Mouse (Mus musculus) megakaryocyte progenitor cell, adult 5-6 weeks (primary cell): ENCODE measurements around the gene Nemp1. TPM values are rescaled to one million over a fixed set of nuclear protein-coding genes. Genes with fewer than 3 reads are reported as not detected.

Source experiments
- ATAC-seq: replicated peaks from 2 replicates; pipeline ENCODE4 v1.8.0; 2016; ENCODE audit warnings: mild to moderate bottlenecking, moderate TSS enrichment, inconsistent platforms; ENCODE audit not compliant: poor library complexity
- total RNA-seq, 2 experiments: library from RNA; stranded (forward) in 1 of 2; stranded (reverse) in 1 of 2; fragments of 157-497, 149-512 nt in 1 of 2; fragments of 200-1000 nt in 1 of 2; gene quantifications; 2 replicates each; pipeline versions ENCODE4 v1.2.3 to v1.2.4; 2015 to 2017

Gene Nemp1
- total RNA-seq, 2 experiments from 2014 or later, result 17.8 to 19.8 TPM

- no peak for ATAC-seq
Observed at GRCm38 (mm10) chr10:127750136-127750777, 83.6 kb downstream of the Nemp1 start.

Other genes with a start within 250 kb of the Nemp1 start
- 0.20 and 0.25 TPM in 2 replicates for gene Stac3, start 165.2 kb upstream of the Nemp1 start, total RNA-seq (2015)
- gene Stac3, start 165.2 kb upstream of the Nemp1 start, total RNA-seq (2017), result 1.1 TPM in 1 of 2 replicates, not detected in the other
- not detected in 2 replicates for gene Ndufa4l2, start 151.9 kb upstream of the Nemp1 start, total RNA-seq (2015)
- gene Ndufa4l2, start 151.9 kb upstream of the Nemp1 start, total RNA-seq (2017), result not detected in 2 replicates
- gene Shmt2, start 144.5 kb upstream of the Nemp1 start, total RNA-seq (2015), result 91.3 and 92.6 TPM in 2 replicates
- gene Shmt2, start 144.5 kb upstream of the Nemp1 start, total RNA-seq (2017), result 95.8 and 100 TPM in 2 replicates
- gene Nxph4, start 132.3 kb upstream of the Nemp1 start, total RNA-seq (2015), result not detected in 2 replicates
- not detected in 2 replicates for gene Nxph4, start 132.3 kb upstream of the Nemp1 start, total RNA-seq (2017)
- gene Lrp1, start 45.8 kb upstream of the Nemp1 start, total RNA-seq (2015), result 9.8 and 10.0 TPM in 2 replicates
- gene Lrp1, start 45.8 kb upstream of the Nemp1 start, total RNA-seq (2017), result 4.5 and 7.3 TPM in 2 replicates
- 27.3 and 29.6 TPM in 2 replicates for gene Stat6, start 23.9 kb upstream of the Nemp1 start, total RNA-seq (2015)
- gene Stat6, start 23.9 kb upstream of the Nemp1 start, total RNA-seq (2017), result 38.9 and 42.7 TPM in 2 replicates
- gene Nab2, start 1.7 kb downstream of the Nemp1 start, total RNA-seq (2015), result 2.4 and 2.6 TPM in 2 replicates
- 3.4 and 5.2 TPM in 2 replicates for gene Nab2, start 1.7 kb downstream of the Nemp1 start, total RNA-seq (2017)
- 0.15 TPM in 1 of 2 replicates, not detected in the other for gene Myo1a, start 38.3 kb downstream of the Nemp1 start, total RNA-seq (2015)
- gene Myo1a, start 38.3 kb downstream of the Nemp1 start, total RNA-seq (2017), result 0.03 and 0.37 TPM in 2 replicates
- 1.2 TPM in 1 of 2 replicates, not detected in the other for gene Tac2, start 57.6 kb downstream of the Nemp1 start, total RNA-seq (2015)
- gene Tac2, start 57.6 kb downstream of the Nemp1 start, total RNA-seq (2017), result not detected in 2 replicates
- gene Zbtb39, start 72.6 kb downstream of the Nemp1 start, total RNA-seq (2015), result 4.7 and 5.1 TPM in 2 replicates
- 2.0 and 3.0 TPM in 2 replicates for gene Zbtb39, start 72.6 kb downstream of the Nemp1 start, total RNA-seq (2017)
- not detected in 2 replicates for gene Gpr182, start 84.8 kb downstream of the Nemp1 start, total RNA-seq (2015)
- not detected in 2 replicates for gene Gpr182, start 84.8 kb downstream of the Nemp1 start, total RNA-seq (2017)
- gene Rdh1, start 92.8 kb downstream of the Nemp1 start, total RNA-seq (2015), result not detected in 2 replicates
- gene Rdh1, start 92.8 kb downstream of the Nemp1 start, total RNA-seq (2017), result not detected in 2 replicates
- gene Rdh16f1, start 92.9 kb downstream of the Nemp1 start, total RNA-seq (2015), result not detected in 2 replicates
- not detected in 2 replicates for gene Rdh16f1, start 92.9 kb downstream of the Nemp1 start, total RNA-seq (2017)
- gene Rdh9, start 109.5 kb downstream of the Nemp1 start, total RNA-seq (2015), result not detected in 2 replicates
- gene Rdh9, start 109.5 kb downstream of the Nemp1 start, total RNA-seq (2017), result not detected in 2 replicates
- gene Rdh16, start 134.3 kb downstream of the Nemp1 start, total RNA-seq (2015), result not detected in 2 replicates
- gene Rdh16, start 134.3 kb downstream of the Nemp1 start, total RNA-seq (2017), result not detected in 2 replicates
- gene Rdh19, start 183.0 kb downstream of the Nemp1 start, total RNA-seq (2015), result not detected in 2 replicates
- gene Rdh19, start 183.0 kb downstream of the Nemp1 start, total RNA-seq (2017), result not detected in 2 replicates
- not detected in 2 replicates for gene Rdh16f2, start 199.6 kb downstream of the Nemp1 start, total RNA-seq (2015)
- gene Rdh16f2, start 199.6 kb downstream of the Nemp1 start, total RNA-seq (2017), result not detected in 2 replicates
- gene Rdh7, start 221.9 kb downstream of the Nemp1 start, total RNA-seq (2015), result not detected in 2 replicates
- gene Rdh7, start 221.9 kb downstream of the Nemp1 start, total RNA-seq (2017), result not detected in 2 replicates
- gene Sdr9c7, start 231.6 kb downstream of the Nemp1 start, total RNA-seq (2015), result not detected in 2 replicates
- gene Sdr9c7, start 231.6 kb downstream of the Nemp1 start, total RNA-seq (2017), result not detected in 2 replicates